Mouse (Mus musculus): ENCODE data around the gene Tmem200b.

The Tmem200b gene

DNA sequence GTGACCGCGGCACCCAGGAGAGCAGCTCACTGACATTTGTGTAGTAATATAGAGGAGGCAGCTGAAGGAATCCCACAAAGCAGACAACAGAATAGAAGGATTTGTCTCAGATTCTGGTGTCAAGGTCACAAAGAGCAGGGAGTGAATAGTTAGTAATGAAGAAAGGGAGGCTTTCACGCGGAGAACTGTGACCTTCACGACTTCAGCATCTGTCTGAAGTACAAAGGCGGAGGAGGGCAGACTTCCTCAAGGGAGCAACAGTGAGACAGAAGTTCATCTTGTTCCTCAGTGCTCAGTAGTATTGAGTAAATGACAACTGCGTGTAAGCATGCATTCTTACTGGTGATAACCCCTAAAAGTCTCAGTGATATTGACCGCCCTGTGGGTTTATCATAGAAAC lies 29.1 kb downstream of the Tmem200b start:
- no peak for DNase-seq (ENCODE audit: low read depth)

DNA sequence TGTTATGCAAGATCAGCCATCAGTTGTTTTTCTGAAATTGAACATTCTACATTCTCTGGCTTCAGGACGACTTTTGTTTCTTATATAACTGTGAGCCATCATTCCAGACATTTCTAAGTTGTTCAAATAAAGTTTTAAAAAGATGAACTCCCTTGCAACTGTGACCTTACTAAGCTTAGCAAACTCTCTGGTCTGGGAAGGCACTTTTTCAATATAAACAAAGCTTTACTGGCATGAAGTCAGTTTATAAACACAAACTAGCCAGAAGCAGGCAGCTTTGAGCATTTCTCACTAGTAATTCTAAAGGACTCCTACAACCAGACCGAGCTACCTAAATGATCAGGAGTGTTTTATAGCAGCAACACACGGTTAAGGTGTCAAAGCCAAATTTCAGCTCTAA lies 35.6 kb downstream of the Tmem200b start:
- no peak for DNase-seq (ENCODE audit: low read depth)

DNA sequence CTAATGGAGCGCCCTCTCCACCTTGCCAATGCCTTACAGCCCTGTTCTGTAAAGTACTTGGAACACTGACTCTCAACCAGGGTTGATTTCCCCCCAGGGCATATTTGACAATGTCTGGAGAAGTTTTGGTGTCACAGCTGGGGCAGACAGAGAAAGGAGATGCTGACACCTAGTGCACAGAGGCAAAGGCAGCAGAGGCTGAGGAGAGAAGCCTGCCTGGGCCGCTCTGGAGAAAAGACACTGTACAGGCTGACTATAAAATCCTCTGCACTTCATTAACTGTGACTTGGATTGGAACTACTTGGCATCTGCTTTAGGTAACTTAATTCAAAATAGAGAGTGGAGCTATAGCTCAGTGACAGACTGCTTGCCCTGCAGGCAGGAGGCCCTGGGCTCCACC lies 47.3 kb downstream of the Tmem200b start:
- no peak for DNase-seq (ENCODE audit: low read depth)

- DNase-seq (ENCODE audit: low read depth): no peak
Observed at GRCm38 (mm10) chr4:131970244-131970853, 48.8 kb downstream of the Tmem200b start.

All from c-Kit-positive CD71-positive TER-119-negative erythroid progenitor cells, embryonic 14.5 days (primary cell).